Mouse (Mus musculus): ENCODE measurements around the gene Socs3.

The Socs3 gene

GRCm38 (mm10) chr11:117925541-117925940, 44.3 kb downstream of the Socs3 start:
- in situ Hi-C loops (cut with MseI, MboI) = no loop called here

- in situ Hi-C loops (cut with MseI, MboI) = no loop called here
Observed at GRCm38 (mm10) chr11:117924466-117924865, 45.4 kb downstream of the Socs3 start.

GRCm38 (mm10) chr11:117923279-117923678, 46.6 kb downstream of the Socs3 start:
- in situ Hi-C loops (cut with MseI, MboI) = no loop called here

- in situ Hi-C loops (cut with MseI, MboI) = no loop called here
Observed at GRCm38 (mm10) chr11:117919211-117919610, 50.6 kb downstream of the Socs3 start.

DNA sequence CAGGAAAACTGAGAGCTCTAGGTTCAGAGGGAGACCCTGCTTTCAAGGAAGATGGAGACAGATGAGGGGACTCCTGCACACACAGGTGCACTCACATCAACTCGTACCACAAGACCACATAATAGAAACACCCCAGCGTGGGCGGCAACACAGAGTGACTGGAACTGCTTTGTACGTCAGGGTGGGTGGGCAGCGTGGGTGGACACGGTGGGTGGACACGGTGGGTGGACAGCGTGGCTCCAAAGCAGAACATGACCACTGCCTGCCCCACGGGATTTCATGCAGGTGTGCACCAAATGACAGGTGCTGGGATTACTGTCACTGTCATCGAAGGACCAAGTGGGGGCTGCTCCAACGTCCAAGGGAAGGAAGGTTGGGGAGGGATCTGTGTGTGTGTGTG, 51.3 kb downstream of the Socs3 start:
- in situ Hi-C loops (cut with MseI, MboI) = no loop called here
